Comparison of ENCODE assay signal across 9 mouse cellular contexts in the genomic region with DNA sequence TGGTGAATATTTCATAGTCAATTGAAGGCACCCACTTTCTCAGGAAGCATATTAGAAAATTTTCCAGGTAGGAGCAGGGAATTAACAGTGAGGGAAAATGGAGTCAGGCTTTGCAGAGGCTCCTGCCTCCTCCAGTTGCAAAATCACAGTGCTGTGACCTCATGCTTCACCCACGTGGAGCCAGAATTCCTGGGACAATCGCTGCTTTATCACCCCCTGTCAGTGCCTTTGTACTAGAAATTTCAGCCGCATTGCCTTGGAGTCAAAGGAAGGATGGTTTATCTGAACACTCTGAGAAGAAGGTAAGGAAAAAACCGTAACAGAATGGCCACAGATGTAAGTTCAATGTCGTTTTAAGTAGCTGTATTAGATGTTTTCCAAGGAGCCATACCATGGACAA. TPM values are rescaled to one million over a fixed set of nuclear protein-coding genes. Genes with fewer than 3 reads are reported as not detected.
A peak's percentile ranks its signal among the peaks of the same experiment; 100 is the strongest.
DNase-seq lines count a peak whose midpoint lies in the region; ATAC-seq and TF ChIP-seq lines count a peak whose summit lies in the region.
"Had no signal": no experiment of that assay in that cellular context is flagged by ENCODE, and none has a peak within 500 bp of the region (broad histone marks: within the 10 kb centered on the region; RNA-seq: fewer than 3 reads in every experiment).

No protein-coding gene starts in this region.

- no peak for TF ChIP-seq EP300 in stomach, postnatal 0 days (optimal IDR thresholded peaks at IDR 0.05)

- no peaks in the 10 kb centered on the region for H3K9me3 ChIP-seq in intestine, embryonic 15.5 days
- no peaks in the 10 kb centered on the region for H3K9me3 ChIP-seq in stomach, postnatal 0 days (ENCODE audit: control insufficient read depth, low read length)

- 0 out of 2 replicates have a peak, but pooled peaks cover 2% of the 10 kb centered on the region for H3K4me1 ChIP-seq in lung, adult 2 months (ENCODE audit: control insufficient read depth, insufficient read depth, low read length)
- H3K4me1 ChIP-seq in intestine, embryonic 15.5 days (replicated peaks) = no peaks in the 10 kb centered on the region
- H3K4me1 ChIP-seq in stomach, postnatal 0 days (replicated peaks; ENCODE audit: control insufficient read depth, insufficient read depth) = no peaks in the 10 kb centered on the region

- TF ChIP-seq POLR2A in lung, adult 2 months (IDR thresholded peaks at IDR 0.05; ENCODE audit: borderline replicate concordance, extremely low read depth, low read depth, low read length) = no peak

- H3K27me3 ChIP-seq in intestine, embryonic 15.5 days (replicated peaks) = no peaks in the 10 kb centered on the region
- H3K27me3 ChIP-seq in stomach, postnatal 0 days (ENCODE audit: control insufficient read depth, insufficient read depth, low read length) = no peaks in the 10 kb centered on the region

- TF ChIP-seq CTCF in lung, adult 2 months (IDR thresholded peaks at IDR 0.05; ENCODE audit: insufficient read depth, low read length) = no peak
- TF ChIP-seq CTCF in stomach, postnatal 0 days (IDR thresholded peaks at IDR 0.05; ENCODE audit: low read depth) = no peak

- ATAC-seq in intestine, embryonic 15.5 days = no peak
- no peak for ATAC-seq in stomach, postnatal 0 days (ENCODE audit: low FRiP score, low TSS enrichment)

- H3K4me3 ChIP-seq in lung, adult 2 months (replicated peaks; ENCODE audit: extremely low read depth, low read depth, low read length) = no peak overlapping the region
- no peak overlapping the region for H3K4me3 ChIP-seq in intestine, embryonic 15.5 days (replicated peaks)
- no peak overlapping the region for H3K4me3 ChIP-seq in stomach, postnatal 0 days (ENCODE audit: low read depth, low read length)

- WGBS in lung, adult 2 months = 32% methylated on average over 5 of the region's 5 CpGs
- 23% methylated on average over 5 of the region's 5 CpGs for WGBS in intestine, embryonic 15.5 days
- 22% methylated on average over 5 of the region's 5 CpGs for WGBS in stomach, postnatal 0 days

- DNase-seq in frontal cortex, adult 2 months (ENCODE audit: extremely low spot score in 1 of 2, low spot score in 1 of 2) = peak; percentile 5 to 12
- no peak for DNase-seq in frontal cortex, postnatal 10 days (ENCODE audit: low spot score in 2 of 2)
- peak; percentile 2 for DNase-seq in lung, postnatal 10 days
- DNase-seq in lung, adult 2 months = no peak
- DNase-seq in stomach, postnatal 0 days (ENCODE audit: low spot score) = peak; percentile 18
- DNase-seq in cerebellum, postnatal 36 days = no peak
- DNase-seq in ovary, postnatal 14 days (ENCODE audit: low spot score) = no peak
- DNase-seq: gastrocnemius, postnatal 36 days had no signal

- H3K9ac ChIP-seq in intestine, embryonic 15.5 days = no peak overlapping the region
- no peak overlapping the region for H3K9ac ChIP-seq in stomach, postnatal 0 days (ENCODE audit: low read length)

- H3K27ac ChIP-seq in intestine, embryonic 15.5 days = no peak overlapping the region
- no peak overlapping the region for H3K27ac ChIP-seq in stomach, postnatal 0 days (replicated peaks)

- H3K4me2 ChIP-seq in intestine, embryonic 15.5 days (replicated peaks) = peak overlapping the region; percentile 35; the same call in 1 of the 2 replicates
- peak overlapping the region; percentile 51; the same call in 1 of the 2 replicates for H3K4me2 ChIP-seq in stomach, postnatal 0 days (replicated peaks; ENCODE audit: low read depth)

- H3K36me3 ChIP-seq in intestine, embryonic 15.5 days = no peaks in the 10 kb centered on the region
- H3K36me3 ChIP-seq in stomach, postnatal 0 days (ENCODE audit: control insufficient read depth, insufficient read depth, low read length) = no peaks in the 10 kb centered on the region

RNA-seq across cellular contexts. Expression of gene Cdkl5, which starts 1.5 kb away (rescaled TPM):
- polyA plus RNA-seq in frontal cortex, adult 2 months (2012; rRNA removed) = 31.8 and 33.9 TPM in 2 replicates
- polyA plus RNA-seq in lung, adult 2 months (2012; rRNA removed) = 4.9 and 7.1 TPM in 2 replicates
- polyA plus RNA-seq in intestine, embryonic 15.5 days (2015; fragmentation: Nextera tagmentation; extraction: Ambion mirVana) = 1.7 and 2.0 TPM in 2 replicates
- polyA plus RNA-seq in stomach, postnatal 0 days (2015; fragmentation: Nextera tagmentation; extraction: Ambion mirVana) = 0.98 and 1.2 TPM in 2 replicates

Comparison
In these comparisons a context has a peak if more than half of its experiments do, and no peak if none do; other contexts are left out.
1. DNase-seq: peak in frontal cortex, adult 2 months (2 of 2), lung, postnatal 10 days (single experiment) and stomach, postnatal 0 days (single experiment); none in frontal cortex, postnatal 10 days (0 of 2), lung, adult 2 months (single experiment), cerebellum, postnatal 36 days (0 of 2) and ovary, postnatal 14 days (single experiment).